In genomic region chr9:121247956-121248775, GRCm38 (mm10) we compare ENCODE assay signal across 9 mouse cellular contexts. TPM values are rescaled to one million over a fixed set of nuclear protein-coding genes. Genes with fewer than 3 reads are reported as not detected.
DNase-seq lines count a peak whose midpoint lies in the region; ATAC-seq and TF ChIP-seq lines count a peak whose summit lies in the region.
"Had no signal": no experiment of that assay in that cellular context is flagged by ENCODE, and none has a peak within 500 bp of the region (broad histone marks: within the 10 kb centered on the region; RNA-seq: fewer than 3 reads in every experiment).

No protein-coding gene starts in this region.

- TF ChIP-seq RAD21 in MEL (IDR thresholded peaks at IDR 0.05; ENCODE audit: low read depth, low read length) = peak; percentile 94

- no peaks in the 10 kb centered on the region for H3K4me1 ChIP-seq in MEL (ENCODE audit: control insufficient read depth in 1 of 2, insufficient read depth in 2 of 2, low read length in 2 of 2)
- no peaks in the 10 kb centered on the region for H3K4me1 ChIP-seq in forebrain, embryonic 13.5 days
- H3K4me1 ChIP-seq: liver, embryonic 15.5 days had no signal

- TF ChIP-seq POLR2A in MEL (IDR thresholded peaks at IDR 0.05; ENCODE audit: control insufficient read depth in 1 of 2, insufficient read depth in 1 of 2, low read depth in 1 of 2, low read length in 2 of 2, poor library complexity in 1 of 2) = no peak

- DNase-seq in MEL (ENCODE audit: low read depth, low spot score) = peak; percentile 90
- DNase-seq in brain, embryonic 18.5 days (ENCODE audit: low read depth, low spot score) = peak; percentile 67
- DNase-seq in heart, postnatal 25 days (ENCODE audit: low spot score) = peak; percentile 25
- peak; percentile 90 for DNase-seq in layer of hippocampus, postnatal 10 days (ENCODE audit: low spot score in 2 of 2)
- peak; percentile 94 for DNase-seq in lung, postnatal 36 days
- DNase-seq in right cerebral cortex, postnatal 25 days = peak; percentile 60
- peak; percentile 83 for DNase-seq in urinary bladder, postnatal 25 days (ENCODE audit: low spot score)

- 0 out of 2 replicates have a peak, but pooled peaks have one; percentile 43 for ATAC-seq in forebrain, embryonic 13.5 days

- no peaks in the 10 kb centered on the region for H3K36me3 ChIP-seq in MEL (ENCODE audit: control insufficient read depth in 1 of 2, insufficient read depth in 2 of 2, low read length in 2 of 2)
- H3K36me3 ChIP-seq in forebrain, embryonic 13.5 days (ENCODE audit: poor library complexity, severe bottlenecking) = peaks cover 8% of the 10 kb centered on the region
- H3K36me3 ChIP-seq: liver, embryonic 15.5 days had no signal

- intact Hi-C loops in heart, postnatal 25 days (cut with DNase I) = loop anchor here (2.0 to 5.0 kb wide), 4 partner anchors 209 to 424 kb away; no protein-coding TSS in a partner anchor

- H3K9me3 ChIP-seq in MEL (replicated peaks; ENCODE audit: insufficient read depth, low read length) = no peaks in the 10 kb centered on the region
- no peaks in the 10 kb centered on the region for H3K9me3 ChIP-seq in forebrain, embryonic 13.5 days (replicated peaks)
- H3K9me3 ChIP-seq: liver, embryonic 15.5 days had no signal

- no peak for TF ChIP-seq EP300 in MEL (IDR thresholded peaks at IDR 0.05; ENCODE audit: low read depth in 1 of 2, low read length in 2 of 2)

- peak; percentile 56 to 91 (median 78) for TF ChIP-seq CTCF in MEL (IDR thresholded peaks at IDR 0.05 in 2 of 3, conservative IDR thresholded peaks at IDR 0.05 in 1 of 3; ENCODE audit: control insufficient read depth in 1 of 3, insufficient read depth in 1 of 3, low read depth in 2 of 3, low read length in 3 of 3, poor library complexity in 1 of 3, severe bottlenecking in 1 of 3)

- WGBS in forebrain, embryonic 13.5 days = 68% methylated on average over 12 of the region's 12 CpGs

- no peak overlapping the region for H3K4me2 ChIP-seq in forebrain, embryonic 13.5 days
- H3K4me2 ChIP-seq: liver, embryonic 15.5 days had no signal

- H3K9ac ChIP-seq in MEL (ENCODE audit: control insufficient read depth, low read depth, low read length, poor library complexity, severe bottlenecking) = no peak overlapping the region
- no peak overlapping the region for H3K9ac ChIP-seq in forebrain, embryonic 13.5 days
- H3K9ac ChIP-seq: liver, embryonic 15.5 days had no signal

- no peaks in the 10 kb centered on the region for H3K79me2 ChIP-seq in MEL (ENCODE audit: control insufficient read depth, insufficient read depth, low read length, poor library complexity)

- no peaks in the 10 kb centered on the region for H3K27me3 ChIP-seq in MEL (ENCODE audit: control insufficient read depth in 1 of 2, insufficient read depth in 2 of 2, low read length in 2 of 2)
- H3K27me3 ChIP-seq in forebrain, embryonic 13.5 days = no peaks in the 10 kb centered on the region
- H3K27me3 ChIP-seq: liver, embryonic 15.5 days had no signal

- H3K27ac ChIP-seq in MEL (ENCODE audit: control insufficient read depth, low read depth, low read length) = no peak overlapping the region
- no peak overlapping the region for H3K27ac ChIP-seq in forebrain, embryonic 13.5 days
- H3K27ac ChIP-seq: liver, embryonic 15.5 days had no signal

- H3K4me3 ChIP-seq in MEL (ENCODE audit: control insufficient read depth in 1 of 2, insufficient read depth in 1 of 2, low read depth in 2 of 2, low read length in 2 of 2) = no peak overlapping the region
- no peak overlapping the region for H3K4me3 ChIP-seq in forebrain, embryonic 13.5 days
- H3K4me3 ChIP-seq: liver, embryonic 15.5 days had no signal

TF ChIP-seq in MEL, 35 proteins besides CTCF, POLR2A, EP300 and RAD21:
- TF ChIP-seq NELFE (IDR thresholded peaks at IDR 0.05; ENCODE audit: low read depth, low read length) = no peak
- no peak for TF ChIP-seq E2F4 (IDR thresholded peaks at IDR 0.05; ENCODE audit: borderline replicate concordance, low read depth, low read length)
- TF ChIP-seq ELF1 (IDR thresholded peaks at IDR 0.05; ENCODE audit: low read depth, low read length) = peak; percentile 73
- TF ChIP-seq MAX (IDR thresholded peaks at IDR 0.05; ENCODE audit: low read length) = no peak
- no peak for TF ChIP-seq JUND (IDR thresholded peaks at IDR 0.05; ENCODE audit: low read depth, low read length)
- no peak for TF ChIP-seq TAL1 (IDR thresholded peaks at IDR 0.05; ENCODE audit: low read length)
- peak; percentile 88 for TF ChIP-seq SMC3 (IDR thresholded peaks at IDR 0.05; ENCODE audit: low read depth, low read length)
- no peak for TF ChIP-seq HCFC1 (IDR thresholded peaks at IDR 0.05; ENCODE audit: low read depth, low read length)
- TF ChIP-seq POLR2AphosphoS5 (IDR thresholded peaks at IDR 0.05; ENCODE audit: borderline replicate concordance, low read depth, low read length) = no peak
- TF ChIP-seq ZMIZ1 (IDR thresholded peaks at IDR 0.05; ENCODE audit: low read depth, low read length) = no peak
- TF ChIP-seq MAFK (IDR thresholded peaks at IDR 0.05; ENCODE audit: borderline replicate concordance, low read depth, low read length) = no peak
- TF ChIP-seq ZC3H11A (IDR thresholded peaks at IDR 0.05; ENCODE audit: low read depth, low read length) = peak; percentile 90
- no peak for TF ChIP-seq POLR2AphosphoS2 (IDR thresholded peaks at IDR 0.05; ENCODE audit: low read length)
- TF ChIP-seq TBP (IDR thresholded peaks at IDR 0.05; ENCODE audit: low read depth, low read length) = no peak
- TF ChIP-seq SIN3A (IDR thresholded peaks at IDR 0.05; ENCODE audit: low read length) = no peak; the same call in 1 of the 2 replicates
- TF ChIP-seq MXI1 (IDR thresholded peaks at IDR 0.05; ENCODE audit: low read depth, low read length) = no peak
- TF ChIP-seq MEF2A (IDR thresholded peaks at IDR 0.05; ENCODE audit: extremely low read depth, insufficient replicate concordance, low read depth, low read length, poor library complexity, severe bottlenecking) = no peak
- peak; percentile 98 for TF ChIP-seq ZNF384 (IDR thresholded peaks at IDR 0.05; ENCODE audit: low read depth, low read length)
- no peak for TF ChIP-seq NRF1 (IDR thresholded peaks at IDR 0.05; ENCODE audit: insufficient read depth, low read depth, low read length, poor library complexity, severe bottlenecking)
- TF ChIP-seq USF1 (IDR thresholded peaks at IDR 0.05; ENCODE audit: low read depth, low read length) = no peak

RNA-seq across cellular contexts. Expression of gene Ulk4, which starts 28.8 kb away (rescaled TPM):
- total RNA-seq in MEL (2012; rRNA removed) = 21.8 and 31.1 TPM in 2 replicates
- 10 to 100 TPM in 1 of 2 experiments, not detected in 1; 26.6 TPM for polyA plus RNA-seq in MEL (2012; ENCODE audit: insufficient read depth in 1 of 2, insufficient read length in 2 of 2, low read depth in 1 of 2, low replicate concordance in 2 of 2, missing spikeins in 1 of 2)
- 164 and 177 TPM in 2 replicates for polyA plus RNA-seq in forebrain, embryonic 13.5 days (2015; fragmentation: Nextera tagmentation; extraction: Ambion mirVana)
- under 1 TPM; 0.21 to 0.48 TPM for total RNA-seq in heart, postnatal 25 days (2021)
- total RNA-seq in layer of hippocampus, postnatal 10 days (2021) = 1 to 10 TPM; 7.7 to 9.6 TPM

RNA-seq across cellular contexts. Expression of gene Trak1, which starts 49.1 kb away (rescaled TPM):
- 15.3 and 16.2 TPM in 2 replicates for total RNA-seq in MEL (2012; rRNA removed)
- polyA plus RNA-seq in MEL (2012; ENCODE audit: insufficient read depth in 1 of 2, insufficient read length in 2 of 2, low read depth in 1 of 2, low replicate concordance in 2 of 2, missing spikeins in 1 of 2) = 10 to 100 TPM in 1 of 2 experiments, not detected in 1; 35.5 TPM
- 49.7 and 49.9 TPM in 2 replicates for polyA plus RNA-seq in forebrain, embryonic 13.5 days (2015; fragmentation: Nextera tagmentation; extraction: Ambion mirVana)
- total RNA-seq in heart, postnatal 25 days (2021) = 100 to 1,000 TPM; 309 to 322 TPM
- total RNA-seq in layer of hippocampus, postnatal 10 days (2021) = 100 to 1,000 TPM; 207 to 210 TPM

Comparison
In these comparisons a context has a peak if more than half of its experiments do, and no peak if none do; other contexts are left out.
1. DNase-seq: peak in every context shown above with its lines; median percentile 94 in lung, postnatal 36 days; 90 in MEL; 90 in layer of hippocampus, postnatal 10 days; 83 in urinary bladder, postnatal 25 days; 67 in brain, embryonic 18.5 days; 60 in right cerebral cortex, postnatal 25 days; 25 in heart, postnatal 25 days.
2. RNA of gene Ulk4, which starts 28.8 kb away (total RNA-seq): 21.8 to 31.1 TPM in MEL and 7.7 to 9.6 TPM in layer of hippocampus, postnatal 10 days; 0.21 to 0.48 TPM in heart, postnatal 25 days; every median in the first group is over 4 times any median in the second.
3. RNA of gene Trak1, which starts 49.1 kb away (total RNA-seq): 309 to 322 TPM in heart, postnatal 25 days and 207 to 210 TPM in layer of hippocampus, postnatal 10 days; 15.3 to 16.2 TPM in MEL; every median in the first group is over 10 times any median in the second.